In genomic region chr4:141073661-141074060, GRCm38 (mm10) we compare ENCODE assay signal across 9 mouse cellular contexts. TPM values are rescaled to one million over a fixed set of nuclear protein-coding genes. Genes with fewer than 3 reads are reported as not detected.
DNase-seq lines count a peak whose midpoint lies in the region; ATAC-seq and TF ChIP-seq lines count a peak whose summit lies in the region.
"Had no signal": no experiment of that assay in that cellular context is flagged by ENCODE, and none has a peak within 500 bp of the region (broad histone marks: within the 10 kb centered on the region; RNA-seq: fewer than 3 reads in every experiment).

No protein-coding gene starts in this region.

- peak overlapping the region; percentile 69 for H3K27ac ChIP-seq in left cerebral cortex, adult 2 months
- H3K27ac ChIP-seq in gastrocnemius, adult 2 months, result peak overlapping the region; percentile 92
- H3K27ac ChIP-seq in hindbrain, embryonic 10.5 days, result no peak overlapping the region
- H3K27ac ChIP-seq in kidney, adult 2 months (ENCODE audit: insufficient read depth, low read depth, low read length), result no peak overlapping the region

- peak; percentile 64 to 78 for DNase-seq in left cerebral cortex, adult 2 months (ENCODE audit: extremely low spot score in 1 of 2, low spot score in 2 of 2)
- no peak for DNase-seq in left cerebral cortex, adult 11 months (ENCODE audit: low spot score)
- DNase-seq in gastrocnemius, adult 2 months, result peak; percentile 93
- DNase-seq in left cerebral cortex, postnatal 25 days (ENCODE audit: low spot score in 2 of 2), result peak; percentile 70 to 92
- DNase-seq in skeletal muscle tissue, adult 2 months (ENCODE audit: low read depth, low spot score), result peak; percentile 95
- no peak for DNase-seq in hindbrain, embryonic 10.5 days (ENCODE audit: low spot score)
- no peak for DNase-seq in kidney, adult 2 months

- no peaks in the 10 kb centered on the region for H3K9me3 ChIP-seq in hindbrain, embryonic 10.5 days
- H3K9me3 ChIP-seq: megakaryocyte, embryonic 14.5 days had no signal

- peaks cover 17% of the 10 kb centered on the region for H3K4me1 ChIP-seq in hindbrain, embryonic 10.5 days (replicated peaks)
- H3K4me1 ChIP-seq in kidney, adult 2 months (ENCODE audit: control insufficient read depth, insufficient read depth, low read length), result peaks cover 8% of the 10 kb centered on the region; the same call in 1 of the 2 replicates

- no peak for TF ChIP-seq POLR2A in kidney, adult 2 months (IDR thresholded peaks at IDR 0.05; ENCODE audit: low read depth, low read length)

- 96% methylated on average over 9 of the region's 9 CpGs for WGBS in hindbrain, embryonic 10.5 days
- 69% methylated on average over 9 of the region's 9 CpGs for WGBS in kidney, adult 2 months

- no peak for ATAC-seq in erythroid progenitor cell, adult 5-6 weeks (replicated peaks; ENCODE audit: low FRiP score, poor library complexity, severe bottlenecking)

- TF ChIP-seq CTCF in left cerebral cortex, adult 2 months (IDR thresholded peaks at IDR 0.05), result no peak
- no peak for TF ChIP-seq CTCF in gastrocnemius, adult 2 months (IDR thresholded peaks at IDR 0.05)
- TF ChIP-seq CTCF in kidney, adult 2 months (conservative IDR thresholded peaks at IDR 0.05; ENCODE audit: insufficient read depth, insufficient read length, low read depth, low read length), result no peak

- peaks cover 75% of the 10 kb centered on the region for H3K36me3 ChIP-seq in hindbrain, embryonic 10.5 days
- no peaks in the 10 kb centered on the region; the same call in 1 of the 2 replicates for H3K36me3 ChIP-seq in kidney, adult 2 months (ENCODE audit: control insufficient read depth, insufficient read depth, low read length)

- intact Hi-C loops in left cerebral cortex, adult 2 months (cut with DNase I), result no loop called here
- intact Hi-C loops in gastrocnemius, adult 2 months (cut with DNase I), result no loop called here
- intact Hi-C loops in left cerebral cortex, postnatal 25 days (cut with DNase I), result loop anchor here (10.0 kb wide), 1 partner anchor 369 kb away; the partner anchor contains the start of gene Rcc2

- H3K4me3 ChIP-seq in left cerebral cortex, adult 2 months, result 0 out of 2 replicates have a peak overlapping the region, but pooled peaks have one; percentile 1
- peak overlapping the region; percentile 46 for H3K4me3 ChIP-seq in gastrocnemius, adult 2 months
- H3K4me3 ChIP-seq in hindbrain, embryonic 10.5 days, result no peak overlapping the region
- H3K4me3 ChIP-seq in kidney, adult 2 months (ENCODE audit: insufficient read depth, low read depth, low read length), result no peak overlapping the region
- H3K4me3 ChIP-seq: megakaryocyte, embryonic 14.5 days had no signal

- H3K27me3 ChIP-seq in hindbrain, embryonic 10.5 days (ENCODE audit: insufficient read depth, poor library complexity, severe bottlenecking), result no peaks in the 10 kb centered on the region
- H3K27me3 ChIP-seq in kidney, adult 2 months (replicated peaks; ENCODE audit: control insufficient read depth, insufficient read depth, low read length), result no peaks in the 10 kb centered on the region
- H3K27me3 ChIP-seq: megakaryocyte, embryonic 14.5 days had no signal

RNA-seq across cellular contexts. Expression of gene Necap2, which starts 4.5 kb away (rescaled TPM):
- total RNA-seq in left cerebral cortex, adult 2 months (2021), result 10 to 100 TPM; 44.9 to 45.9 TPM
- total RNA-seq in gastrocnemius, adult 2 months (2021), result 10 to 100 TPM; 13.1 to 16.5 TPM
- 10 to 100 TPM; 36.3 to 46.0 TPM for total RNA-seq in left cerebral cortex, postnatal 25 days (2021)
- 60.2 and 66.0 TPM in 2 replicates for polyA plus RNA-seq in hindbrain, embryonic 10.5 days (2016; fragmentation: Nextera tagmentation; extraction: Ambion mirVana)
- polyA plus RNA-seq in kidney, adult 2 months (2012; rRNA removed), result 60.3 and 64.9 TPM in 2 replicates
- 51.1 and 67.4 TPM in 2 replicates for total RNA-seq in erythroid progenitor cell, adult 5-6 weeks (2015; ENCODE audit: low replicate concordance)
- total RNA-seq in erythroid progenitor cell, adult 5-6 weeks (2017; ENCODE audit: low replicate concordance), result 45.2 and 108 TPM in 2 replicates

RNA-seq across cellular contexts. Expression of gene Crocc, which starts 13.3 kb away (rescaled TPM):
- 10 to 100 TPM; 68.1 to 71.3 TPM for total RNA-seq in left cerebral cortex, adult 2 months (2021)
- 1 to 10 TPM; 1.7 to 2.0 TPM for total RNA-seq in gastrocnemius, adult 2 months (2021)
- total RNA-seq in left cerebral cortex, postnatal 25 days (2021), result 10 to 100 TPM; 51.4 to 62.7 TPM
- polyA plus RNA-seq in hindbrain, embryonic 10.5 days (2016; fragmentation: Nextera tagmentation; extraction: Ambion mirVana), result 11.4 and 12.0 TPM in 2 replicates
- 34.7 and 41.8 TPM in 2 replicates for polyA plus RNA-seq in kidney, adult 2 months (2012; rRNA removed)
- 0.36 TPM in 1 of 2 replicates, not detected in the other for total RNA-seq in erythroid progenitor cell, adult 5-6 weeks (2015; ENCODE audit: low replicate concordance)
- 1.4 TPM in 1 of 2 replicates, not detected in the other for total RNA-seq in erythroid progenitor cell, adult 5-6 weeks (2017; ENCODE audit: low replicate concordance)

RNA-seq across cellular contexts. Expression of gene Spata21, which starts 14.5 kb away (rescaled TPM):
- under 1 TPM; 0.26 to 0.61 TPM for total RNA-seq in left cerebral cortex, adult 2 months (2021)
- not detected for total RNA-seq in gastrocnemius, adult 2 months (2021)
- under 1 TPM; 0.55 to 0.83 TPM for total RNA-seq in left cerebral cortex, postnatal 25 days (2021)
- polyA plus RNA-seq in hindbrain, embryonic 10.5 days (2016; fragmentation: Nextera tagmentation; extraction: Ambion mirVana), result not detected in 2 replicates
- 0.03 and 0.26 TPM in 2 replicates for polyA plus RNA-seq in kidney, adult 2 months (2012; rRNA removed)
- total RNA-seq in erythroid progenitor cell, adult 5-6 weeks (2015; ENCODE audit: low replicate concordance), result not detected in 2 replicates
- not detected in 2 replicates for total RNA-seq in erythroid progenitor cell, adult 5-6 weeks (2017; ENCODE audit: low replicate concordance)

Comparison
In these comparisons a context has a peak if more than half of its experiments do, and no peak if none do; other contexts are left out.
1. DNase-seq: peak in left cerebral cortex, adult 2 months (2 of 2), gastrocnemius, adult 2 months (single experiment), left cerebral cortex, postnatal 25 days (2 of 2) and skeletal muscle tissue, adult 2 months (single experiment); none in left cerebral cortex, adult 11 months (single experiment), hindbrain, embryonic 10.5 days (single experiment) and kidney, adult 2 months (single experiment).
2. H3K27ac ChIP-seq: peak in left cerebral cortex, adult 2 months (single experiment) and gastrocnemius, adult 2 months (single experiment); none in hindbrain, embryonic 10.5 days (single experiment) and kidney, adult 2 months (single experiment).
3. H3K4me3 ChIP-seq: peak in left cerebral cortex, adult 2 months (single experiment) and gastrocnemius, adult 2 months (single experiment); none in hindbrain, embryonic 10.5 days (single experiment) and kidney, adult 2 months (single experiment).
4. RNA of gene Crocc, which starts 13.3 kb away (total RNA-seq): 68.1 to 71.3 TPM in left cerebral cortex, adult 2 months and 51.4 to 62.7 TPM in left cerebral cortex, postnatal 25 days; 1.7 to 2.0 TPM in gastrocnemius, adult 2 months and 0.36 to 1.4 TPM in erythroid progenitor cell, adult 5-6 weeks; every median in the first group is over 10 times any median in the second.